Comparison of ENCODE assay signal across 9 mouse cellular contexts in the genomic region with DNA sequence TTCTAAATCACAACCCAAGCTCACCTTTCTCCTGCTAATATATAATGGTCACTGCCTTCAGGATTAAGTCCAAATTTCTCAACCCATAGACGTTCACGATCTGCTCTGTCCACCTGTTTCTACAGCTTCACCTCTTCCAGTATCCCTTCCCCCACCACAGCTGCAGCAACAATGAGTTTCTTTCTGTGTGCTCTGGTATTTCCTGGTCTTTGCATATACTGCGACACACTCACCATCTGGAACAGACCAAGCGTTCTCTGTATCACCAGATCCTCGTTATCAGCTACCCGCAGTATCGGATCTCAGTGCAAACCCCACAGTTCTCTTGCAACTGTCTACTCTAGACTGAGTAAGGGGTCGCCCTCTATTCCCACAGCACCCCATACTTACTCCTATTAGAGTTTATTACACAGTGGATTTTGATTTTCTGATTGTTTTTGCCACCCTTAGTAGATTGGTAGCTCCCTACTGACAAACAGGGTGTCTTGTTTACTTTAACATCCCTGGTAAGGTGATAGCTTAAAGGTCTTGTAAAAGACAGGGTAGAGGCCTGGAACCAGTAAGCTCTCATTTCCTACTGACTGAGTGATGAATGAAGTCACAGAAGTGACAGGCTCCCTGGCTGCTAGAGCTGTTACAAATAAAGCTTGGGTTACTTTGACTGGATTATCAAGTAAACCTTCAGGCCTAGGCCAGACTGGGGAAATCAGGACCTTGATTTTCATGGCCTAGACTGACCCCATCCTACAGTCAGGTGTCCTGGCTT. TPM values are rescaled to one million over a fixed set of nuclear protein-coding genes. Genes with fewer than 3 reads are reported as not detected.
DNase-seq lines count a peak whose midpoint lies in the region; ATAC-seq and TF ChIP-seq lines count a peak whose summit lies in the region.
"Had no signal": no experiment of that assay in that cellular context is flagged by ENCODE, and none has a peak within 500 bp of the region (broad histone marks: within the 10 kb centered on the region; RNA-seq: fewer than 3 reads in every experiment).

No protein-coding gene starts in this region.

- H3K79me2 ChIP-seq in myocyte (ENCODE audit: control insufficient read depth, insufficient read depth), result no peaks in the 10 kb centered on the region

- no peaks in the 10 kb centered on the region for H3K9me3 ChIP-seq in lung, embryonic 14.5 days (ENCODE audit: low read depth, low read length)
- H3K9me3 ChIP-seq: heart, embryonic 10.5 days had no signal

- no peak overlapping the region for H3ac ChIP-seq in myocyte (ENCODE audit: control insufficient read depth, insufficient read length)

- no peak for TF ChIP-seq CTCF in lung, embryonic 14.5 days (IDR thresholded peaks at IDR 0.05; ENCODE audit: low read depth)

- no peak overlapping the region for H3K27ac ChIP-seq in lung, embryonic 14.5 days (ENCODE audit: low read depth)
- H3K27ac ChIP-seq: heart, embryonic 10.5 days had no signal

- ATAC-seq in lung, embryonic 14.5 days (ENCODE audit: insufficient read depth), result peak; percentile 68; the same call in 1 of the 2 replicates
- ATAC-seq in hematopoietic stem cell, adult 5-6 weeks (replicated peaks in 1 of 2; ENCODE audit: insufficient read depth in 1 of 2, low FRiP score in 2 of 2, low TSS enrichment in 1 of 2, low read depth in 1 of 2, poor library complexity in 2 of 2, severe bottlenecking in 2 of 2), result peak; percentile 18 to 46; a peak in 1 of 4 replicates

- no peak overlapping the region for H3K9ac ChIP-seq in lung, embryonic 14.5 days

- peak; percentile 44 for DNase-seq in lung, embryonic 14.5 days
- no peak for DNase-seq in lung, postnatal 14 days
- peak; percentile 44 for DNase-seq in embryo, embryonic 10.5 days (ENCODE audit: low spot score)
- no peak for DNase-seq in left cerebral cortex, adult 8-10 months (ENCODE audit: low spot score in 2 of 2)
- no peak for DNase-seq in ovary, adult 18-20 months (ENCODE audit: low spot score)
- DNase-seq: left cerebral cortex, postnatal 4 days had no signal

- H3K4me3 ChIP-seq in lung, embryonic 14.5 days (ENCODE audit: low read depth, low read length), result no peak overlapping the region
- H3K4me3 ChIP-seq in myocyte, result no peak overlapping the region
- H3K4me3 ChIP-seq: heart, embryonic 10.5 days had no signal

- H3K27me3 ChIP-seq in lung, embryonic 14.5 days (ENCODE audit: insufficient read depth, low read length), result no peaks in the 10 kb centered on the region
- no peaks in the 10 kb centered on the region for H3K27me3 ChIP-seq in myocyte (ENCODE audit: control insufficient read depth, insufficient read depth, insufficient read length)

- no peaks in the 10 kb centered on the region for H3K4me1 ChIP-seq in lung, embryonic 14.5 days (ENCODE audit: insufficient read depth)

- no peaks in the 10 kb centered on the region for H3K36me3 ChIP-seq in lung, embryonic 14.5 days (ENCODE audit: insufficient read depth)
- H3K36me3 ChIP-seq in myocyte (ENCODE audit: control insufficient read depth, insufficient read depth), result no peaks in the 10 kb centered on the region
- H3K36me3 ChIP-seq: heart, embryonic 10.5 days had no signal

- no peak overlapping the region for H3K4me2 ChIP-seq in lung, embryonic 14.5 days
- peak overlapping the region; percentile 52 for H3K4me2 ChIP-seq in myocyte (ENCODE audit: low read depth)

- TF ChIP-seq POLR2A in myocyte (IDR thresholded peaks at IDR 0.05; ENCODE audit: insufficient read length, low read depth), result no peak

- 46% methylated on average over 8 of the region's 8 CpGs for WGBS in lung, embryonic 14.5 days

TF ChIP-seq in myocyte, 11 proteins besides CTCF, POLR2A, EP300 and RAD21:
- TF ChIP-seq REST (IDR thresholded peaks at IDR 0.05; ENCODE audit: insufficient read depth, insufficient read length) (no peak), MYOD1 (IDR thresholded peaks at IDR 0.05; ENCODE audit: control insufficient read depth in 1 of 3, insufficient read length in 2 of 3, low read depth in 2 of 3) (peak in 2 of 3 experiments; percentile 57 to 59)

RNA-seq across cellular contexts. Expression of a gene that starts 37.0 kb away (rescaled TPM):
- polyA plus RNA-seq in lung, embryonic 14.5 days (2014; fragmentation: Nextera tagmentation; extraction: Ambion mirVana), result 30.7 and 32.5 TPM in 2 replicates
- total RNA-seq in hematopoietic stem cell, adult 5-6 weeks (2017), result 168 TPM in 2 replicates
- polyA plus RNA-seq in myocyte (2012; fragmentation: generic; extraction: Trizol), result 8.4 TPM
- 10 to 100 TPM; 66.6 to 76.6 (median 69.4) TPM for total RNA-seq in left cerebral cortex, adult 8-10 months (2022)

Comparison
In these comparisons a context has a peak if more than half of its experiments do, and no peak if none do; other contexts are left out.
1. DNase-seq: peak in lung, embryonic 14.5 days (single experiment) and embryo, embryonic 10.5 days (single experiment); none in lung, postnatal 14 days (single experiment), left cerebral cortex, adult 8-10 months (0 of 2) and ovary, adult 18-20 months (single experiment).